Mouse (Mus musculus): ENCODE data around the gene Fbxo31.

- no peak for TF ChIP-seq CTCF (IDR thresholded peaks at IDR 0.05; ENCODE audit: low read depth, low read length)
- no peak for TF ChIP-seq POLR2A (IDR thresholded peaks at IDR 0.05; ENCODE audit: extremely low read depth, insufficient read depth, low read length)
These were observed 21.2 kb upstream of the Fbxo31 start for GRCm38 (mm10) chr8:121599842-121600241.
